Mouse (Mus musculus): ENCODE measurements around the gene Hnrnpk. TPM values are rescaled to one million over a fixed set of nuclear protein-coding genes. Genes with fewer than 3 reads are reported as not detected.

Hnrnpk gene
- polyA plus RNA-seq (2014; fragmentation: Illumina TruSeq; extraction: RNeasy Lipid Tissue Mini Kit (QIAGEN cat#74804); ENCODE audit: low read depth, low replicate concordance) = 2,013 TPM

DNA sequence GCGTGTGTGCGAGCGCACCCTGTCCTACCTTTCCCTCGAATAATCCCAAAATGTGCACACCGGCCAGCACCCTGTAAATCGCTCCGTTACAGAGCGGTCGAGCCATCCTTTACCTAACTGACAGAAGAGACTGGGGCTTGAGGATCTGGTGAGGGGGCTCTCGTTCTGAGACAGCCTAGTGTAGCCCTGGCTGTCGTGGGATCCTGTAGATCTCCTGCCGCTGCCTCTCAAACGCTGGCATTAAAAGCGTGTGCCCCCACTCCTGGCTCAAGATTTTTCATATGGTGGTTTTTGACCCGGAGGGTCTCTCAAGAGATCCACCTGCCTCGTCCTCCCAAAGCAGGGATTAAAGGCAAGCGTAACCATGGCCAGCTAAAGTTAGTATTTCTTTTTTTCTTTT lies at the start of gene Hnrnpk:
Hnrnpk (minus strand) TSS at position 101 of the 400 bp plus-strand sequence.

DNA sequence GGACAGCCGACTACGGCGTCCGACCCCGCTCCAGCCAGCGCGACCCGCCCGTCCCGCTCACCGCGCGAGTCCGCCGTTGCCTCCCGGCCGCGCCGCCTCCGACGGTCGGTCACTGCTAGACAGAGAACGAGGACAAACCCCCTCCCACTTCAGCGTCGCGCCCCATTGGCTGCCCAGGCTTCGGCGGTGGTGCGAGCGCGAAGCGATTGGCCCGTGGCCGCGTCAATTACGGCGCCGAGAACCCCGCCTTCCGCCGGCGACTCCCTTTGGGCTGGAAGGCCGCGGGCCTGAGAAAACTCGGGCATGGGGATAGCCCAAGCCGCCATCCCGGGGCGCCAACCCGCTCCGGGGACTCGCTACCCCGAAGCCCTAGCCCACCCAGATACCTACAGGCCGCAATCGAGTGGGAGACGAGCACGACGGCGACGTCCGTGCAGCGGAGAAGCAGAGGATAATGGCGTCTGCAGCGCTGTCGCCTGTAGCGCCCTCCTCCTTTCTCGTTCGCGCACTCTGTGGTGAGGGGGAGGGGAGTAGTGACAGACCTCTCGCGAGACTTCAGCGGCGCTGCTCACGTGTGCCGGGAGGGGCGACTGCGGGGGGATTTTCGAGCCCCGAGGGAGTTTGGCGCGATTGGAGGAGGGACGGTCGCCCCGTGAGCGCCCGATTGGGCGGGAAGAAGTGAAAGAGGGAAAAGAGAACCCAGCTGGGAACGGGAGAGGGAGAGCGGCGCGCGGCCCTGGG lies 970 bp downstream of the Hnrnpk start, which contains the start of gene Rmi1:
Rmi1 (plus strand) TSS at position 246 of the 741 bp plus-strand sequence.

DNA sequence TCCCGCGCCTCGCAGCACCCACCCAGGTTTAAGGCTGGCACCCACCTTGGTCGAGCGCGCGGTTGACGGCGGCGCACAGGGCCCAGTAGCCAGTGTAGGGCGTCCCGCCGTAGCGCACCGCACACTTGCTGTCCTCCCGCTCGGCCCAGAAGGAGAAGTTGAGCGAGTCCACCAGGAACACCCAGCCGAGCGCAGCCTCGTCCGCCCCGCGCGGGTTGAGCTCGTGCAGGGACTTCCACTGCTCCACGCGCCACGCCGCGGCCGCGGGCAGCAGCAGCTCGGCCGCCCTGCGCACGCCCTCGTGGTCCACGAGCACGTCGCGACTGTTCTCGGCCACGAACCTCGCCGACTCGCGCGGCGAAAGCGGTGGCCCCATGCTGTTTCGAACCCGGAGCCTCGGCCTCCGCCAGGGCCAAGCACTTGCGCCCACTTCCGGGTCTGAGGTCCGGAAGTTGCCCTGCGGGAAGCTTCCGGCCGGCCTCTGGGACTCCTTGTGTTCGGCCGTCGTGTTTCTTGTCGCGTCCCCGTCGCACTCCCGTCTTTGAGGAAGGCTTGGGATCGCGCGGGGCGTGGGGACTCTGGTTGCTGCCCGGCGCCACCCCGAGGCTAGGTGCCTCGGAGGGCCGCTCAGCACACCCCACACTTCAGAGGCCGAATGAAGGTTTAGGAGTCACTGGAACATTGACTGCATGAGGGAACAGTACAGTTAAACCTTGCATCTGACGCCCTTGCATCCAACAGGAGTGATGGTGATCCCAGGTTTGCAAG lies 18.2 kb downstream of the Hnrnpk start, which contains the start of gene 2210016F16Rik:
2210016F16Rik (minus strand) TSS at position 447 of the 768 bp plus-strand sequence.

DNA sequence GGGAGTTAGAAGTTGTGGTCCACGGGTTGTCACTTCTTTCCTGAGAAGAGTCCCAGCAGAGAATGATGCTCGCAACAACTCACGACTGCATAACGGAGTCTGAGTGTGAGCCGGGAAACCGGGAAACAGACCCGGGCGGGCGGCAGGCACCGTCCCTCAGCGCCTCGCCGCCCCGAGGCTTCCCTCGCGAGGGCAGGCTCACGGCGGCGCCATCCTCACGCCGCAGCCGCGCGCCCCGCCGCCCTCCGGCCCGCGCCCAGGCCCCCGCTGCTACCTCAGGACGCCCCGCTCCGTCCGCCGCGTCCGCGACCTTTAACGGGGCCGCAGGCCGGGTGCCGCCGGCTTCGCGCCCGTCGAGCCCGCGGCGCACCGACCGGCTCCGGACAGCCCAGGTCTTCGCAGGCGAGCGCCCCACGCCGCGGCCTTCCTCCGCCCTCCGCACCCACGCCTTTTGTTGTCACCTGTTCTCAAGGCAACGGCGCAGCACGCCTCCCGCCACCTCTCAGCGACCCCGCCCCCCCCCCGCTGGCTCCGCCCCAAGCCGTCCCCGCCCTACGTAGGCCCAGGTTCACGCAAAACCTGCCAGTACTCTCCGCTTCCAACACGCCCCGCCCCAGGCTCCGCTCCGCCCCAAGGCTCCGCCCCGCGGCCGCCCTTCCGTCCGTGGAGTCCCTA lies 44.4 kb downstream of the Hnrnpk start, which contains the start of gene Kif27:
Kif27 (minus strand) TSS at position 494 of the 675 bp plus-strand sequence.

Other genes starting within 250 kb of the Hnrnpk start
- gene Idnk, start 245.7 kb downstream of the Hnrnpk start, polyA plus RNA-seq (2014; fragmentation: Illumina TruSeq; extraction: RNeasy Lipid Tissue Mini Kit (QIAGEN cat#74804); ENCODE audit: low read depth, low replicate concordance) = 12.1 TPM
- gene Ubqln1, start 187.7 kb downstream of the Hnrnpk start, polyA plus RNA-seq (2014; fragmentation: Illumina TruSeq; extraction: RNeasy Lipid Tissue Mini Kit (QIAGEN cat#74804); ENCODE audit: low read depth, low replicate concordance) = 169 TPM
- gene Gkap1, start 127.6 kb downstream of the Hnrnpk start, polyA plus RNA-seq (2014; fragmentation: Illumina TruSeq; extraction: RNeasy Lipid Tissue Mini Kit (QIAGEN cat#74804); ENCODE audit: low read depth, low replicate concordance) = 27.3 TPM
- 2.9 TPM for gene Kif27, start 44.2 kb downstream of the Hnrnpk start, polyA plus RNA-seq (2014; fragmentation: Illumina TruSeq; extraction: RNeasy Lipid Tissue Mini Kit (QIAGEN cat#74804); ENCODE audit: low read depth, low replicate concordance)
- gene 2210016F16Rik, start 18.1 kb downstream of the Hnrnpk start, polyA plus RNA-seq (2014; fragmentation: Illumina TruSeq; extraction: RNeasy Lipid Tissue Mini Kit (QIAGEN cat#74804); ENCODE audit: low read depth, low replicate concordance) = 30.5 TPM
- 72.2 TPM for gene Rmi1, start 1.1 kb downstream of the Hnrnpk start, polyA plus RNA-seq (2014; fragmentation: Illumina TruSeq; extraction: RNeasy Lipid Tissue Mini Kit (QIAGEN cat#74804); ENCODE audit: low read depth, low replicate concordance)
- 6.8 TPM for gene Slc28a3, start 207.5 kb upstream of the Hnrnpk start, polyA plus RNA-seq (2014; fragmentation: Illumina TruSeq; extraction: RNeasy Lipid Tissue Mini Kit (QIAGEN cat#74804); ENCODE audit: low read depth, low replicate concordance)